Mouse (Mus musculus): ENCODE measurements around the gene Dscaml1. TPM values are rescaled to one million over a fixed set of nuclear protein-coding genes. Genes with fewer than 3 reads are reported as not detected.
A peak's percentile ranks its signal among the peaks of the same experiment; 100 is the strongest.

Gene Dscaml1
- total RNA-seq, 2 experiments from 2014 or later: not detected

GRCm38 (mm10) chr9:45791456-45792142 is 365.2 kb downstream of the Dscaml1 start:
- ATAC-seq (replicated peaks; ENCODE audit: low FRiP score, poor library complexity, severe bottlenecking): no peak

DNA sequence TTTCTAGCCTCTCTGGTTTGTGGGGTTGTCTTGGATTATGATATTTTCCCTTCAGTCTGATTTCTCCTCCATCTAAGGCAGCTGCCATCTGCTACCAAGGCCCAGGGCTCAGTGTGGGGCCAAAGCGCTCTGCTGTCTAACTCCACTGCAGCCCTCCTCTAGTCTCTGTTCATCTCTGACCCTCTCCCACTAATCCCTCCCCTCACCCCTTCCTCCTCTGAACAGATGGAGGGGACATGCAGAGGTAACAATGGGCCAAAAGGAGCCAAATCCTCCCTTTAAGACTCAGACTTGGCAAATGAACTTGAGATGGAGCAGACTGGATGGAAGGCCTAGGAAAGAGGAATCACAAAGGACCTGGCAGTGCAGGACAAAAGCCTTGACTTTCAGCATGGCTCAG is 365.8 kb downstream of the Dscaml1 start:
- ATAC-seq (replicated peaks; ENCODE audit: low FRiP score, poor library complexity, severe bottlenecking): no peak

DNA sequence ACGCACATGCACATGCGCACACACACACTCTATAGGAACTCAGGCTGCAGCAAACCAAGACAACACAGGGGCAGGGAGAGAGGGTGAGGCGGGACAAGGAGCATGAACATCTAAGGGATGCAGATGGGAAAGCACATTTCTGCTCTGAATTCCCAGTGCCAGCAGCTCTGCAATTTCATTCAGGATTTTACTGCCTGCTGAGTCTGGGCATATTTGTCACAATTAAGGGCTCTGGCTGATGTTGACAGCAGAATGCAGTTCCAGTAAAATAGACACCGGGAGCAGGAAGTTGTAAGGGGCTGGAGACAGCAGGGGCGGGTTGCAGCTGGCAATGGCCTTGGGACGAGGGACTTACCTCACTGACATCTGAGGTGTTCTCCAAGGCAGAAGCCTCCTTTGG is 367.3 kb downstream of the Dscaml1 start:
- no peak for ATAC-seq (replicated peaks; ENCODE audit: low FRiP score, poor library complexity, severe bottlenecking)

GRCm38 (mm10) chr9:45795722-45796121 is 369.3 kb downstream of the Dscaml1 start:
- ATAC-seq (replicated peaks; ENCODE audit: low FRiP score, poor library complexity, severe bottlenecking): no peak

- ATAC-seq (replicated peaks; ENCODE audit: low FRiP score, poor library complexity, severe bottlenecking): no peak
These were observed 370.8 kb downstream of the Dscaml1 start for GRCm38 (mm10) chr9:45797271-45797670.

DNA sequence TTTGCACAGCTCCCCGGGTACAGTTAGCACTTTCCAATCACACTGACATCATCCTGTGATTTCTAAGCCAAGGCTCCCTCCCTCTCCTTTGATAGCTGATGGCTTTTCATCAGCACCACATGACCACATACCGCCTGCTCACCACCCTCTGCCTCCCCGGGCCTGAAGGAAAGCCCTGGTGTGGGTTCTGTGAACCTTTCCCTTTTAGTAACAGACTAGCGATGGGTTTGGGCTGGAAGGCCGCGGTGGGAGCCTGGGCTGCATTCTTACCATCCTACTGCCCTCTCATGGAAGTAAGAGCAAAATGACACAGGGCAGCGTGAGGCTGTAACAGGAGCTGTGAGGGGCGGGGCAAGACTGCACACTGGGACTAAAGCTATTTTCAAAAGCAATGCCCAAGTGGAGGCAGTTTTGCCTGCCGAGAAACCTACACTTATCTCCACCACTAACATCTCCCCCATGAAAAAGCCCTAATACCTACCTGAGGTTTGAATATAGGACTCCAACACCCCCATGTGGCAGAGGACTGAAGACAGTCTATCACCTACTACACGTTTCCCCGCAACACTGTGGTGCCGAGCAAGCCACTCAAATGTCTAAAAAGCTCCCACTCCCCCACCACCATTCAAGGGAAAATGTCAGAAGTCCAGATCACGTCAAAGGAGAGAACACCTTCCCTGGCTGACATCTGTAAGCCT is 372.2 kb downstream of the Dscaml1 start:
- ATAC-seq (replicated peaks; ENCODE audit: low FRiP score, poor library complexity, severe bottlenecking): 0 out of 2 replicates have a peak, but pooled peaks have one; percentile 40

DNA sequence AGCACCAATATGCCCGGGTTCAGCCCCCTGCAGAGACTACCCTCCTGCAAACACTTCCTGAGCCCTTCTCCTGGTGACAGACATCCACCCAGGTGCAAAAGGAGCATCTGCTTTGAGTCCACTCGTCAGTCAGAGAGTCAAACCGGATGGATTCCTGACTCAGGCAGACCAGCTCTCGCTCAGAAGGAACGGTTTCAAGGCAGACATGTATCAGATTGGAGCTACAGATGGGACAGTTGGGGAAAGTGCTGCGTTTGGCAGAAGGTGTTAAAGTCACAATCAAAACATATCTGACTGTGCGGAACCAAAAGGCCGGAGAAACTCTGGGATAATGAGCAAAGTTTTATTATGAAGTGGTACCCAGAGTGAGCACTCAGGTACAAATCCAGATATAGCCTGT is 373.0 kb downstream of the Dscaml1 start:
- no peak for ATAC-seq (replicated peaks; ENCODE audit: low FRiP score, poor library complexity, severe bottlenecking)

Other genes with a start within 250 kb of the Dscaml1 start
- gene BC049352, start 244.6 kb upstream of the Dscaml1 start, total RNA-seq (2015; ENCODE audit: low replicate concordance): not detected in 2 replicates
- gene BC049352, start 244.6 kb upstream of the Dscaml1 start, total RNA-seq (2017; ENCODE audit: low replicate concordance): not detected in 2 replicates
- not detected in 2 replicates for gene Tmprss4, start 222.5 kb upstream of the Dscaml1 start, total RNA-seq (2015; ENCODE audit: low replicate concordance)
- not detected in 2 replicates for gene Tmprss4, start 222.5 kb upstream of the Dscaml1 start, total RNA-seq (2017; ENCODE audit: low replicate concordance)
- gene Il10ra, start 157.5 kb upstream of the Dscaml1 start, total RNA-seq (2015; ENCODE audit: low replicate concordance): 4.6 and 4.8 TPM in 2 replicates
- gene Il10ra, start 157.5 kb upstream of the Dscaml1 start, total RNA-seq (2017; ENCODE audit: low replicate concordance): 5.0 and 8.8 TPM in 2 replicates
- not detected in 2 replicates for gene Tmprss13, start 107.5 kb upstream of the Dscaml1 start, total RNA-seq (2015; ENCODE audit: low replicate concordance)
- gene Tmprss13, start 107.5 kb upstream of the Dscaml1 start, total RNA-seq (2017; ENCODE audit: low replicate concordance): not detected in 2 replicates
- gene Fxyd6, start 56.4 kb upstream of the Dscaml1 start, total RNA-seq (2015; ENCODE audit: low replicate concordance): not detected in 2 replicates
- gene Fxyd6, start 56.4 kb upstream of the Dscaml1 start, total RNA-seq (2017; ENCODE audit: low replicate concordance): not detected in 2 replicates
- not detected in 2 replicates for gene Fxyd2, start 27.0 kb upstream of the Dscaml1 start, total RNA-seq (2015; ENCODE audit: low replicate concordance)
- gene Fxyd2, start 27.0 kb upstream of the Dscaml1 start, total RNA-seq (2017; ENCODE audit: low replicate concordance): not detected in 2 replicates